Mouse (Mus musculus) forelimb bud, embryonic 11.5 days (tissue): ENCODE data around the gene Mybph.

Experiments used
- DNase-seq: peaks from one replicate; pipeline ENCODE4 v3.0.0-alpha.2; 2012; ENCODE audit warnings: low read depth, low spot score

Mybph gene

GRCm38 (mm10) chr1:134210179-134210755 lies 17.0 kb downstream of the Mybph start:
- DNase-seq = no peak

DNA sequence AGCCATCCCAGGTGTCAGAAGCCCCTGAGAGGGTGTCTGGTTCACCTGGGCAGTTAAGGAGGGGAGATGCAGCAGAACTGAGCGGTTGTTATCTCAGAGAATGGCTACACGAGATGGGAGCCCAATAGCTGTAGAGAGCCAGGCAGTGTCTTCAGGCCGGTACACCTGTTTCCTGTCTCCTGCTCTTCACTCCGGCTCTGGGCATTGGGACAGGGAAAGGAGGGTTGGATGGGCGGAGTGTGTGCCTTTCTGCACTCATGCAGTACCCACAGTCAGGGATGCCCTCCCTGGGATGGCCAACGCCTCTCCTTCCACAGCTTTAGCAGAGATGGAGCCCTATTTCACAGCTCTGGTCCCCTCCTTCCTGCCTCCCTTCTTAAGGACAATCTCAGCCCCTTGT lies 17.8 kb downstream of the Mybph start:
- no peak for DNase-seq

DNA sequence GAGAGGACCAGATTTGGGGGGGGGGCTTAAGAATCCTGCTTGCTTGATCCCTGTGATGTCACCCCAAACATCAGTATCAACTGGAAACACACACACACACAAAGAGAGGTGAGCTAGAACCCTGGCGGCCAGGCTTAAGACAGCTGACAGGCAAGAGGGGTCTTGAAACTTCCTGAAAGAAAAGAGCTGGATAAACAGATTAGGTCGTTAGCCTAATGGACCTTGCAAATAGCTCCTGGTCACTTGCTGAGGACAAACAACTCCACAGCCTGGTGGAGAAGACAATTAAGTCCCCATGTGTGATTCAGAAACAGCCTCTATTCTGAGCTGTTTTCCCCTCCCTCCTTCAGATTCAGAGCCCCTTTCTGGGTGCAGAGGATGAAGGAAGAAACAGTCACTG lies 18.4 kb downstream of the Mybph start:
- DNase-seq = no peak

- DNase-seq = no peak
These were observed 19.1 kb downstream of the Mybph start for GRCm38 (mm10) chr1:134212351-134212750.

GRCm38 (mm10) chr1:134213405-134213804 lies 20.2 kb downstream of the Mybph start:
- no peak for DNase-seq

GRCm38 (mm10) chr1:134215059-134215458 lies 21.8 kb downstream of the Mybph start:
- no peak for DNase-seq

DNA sequence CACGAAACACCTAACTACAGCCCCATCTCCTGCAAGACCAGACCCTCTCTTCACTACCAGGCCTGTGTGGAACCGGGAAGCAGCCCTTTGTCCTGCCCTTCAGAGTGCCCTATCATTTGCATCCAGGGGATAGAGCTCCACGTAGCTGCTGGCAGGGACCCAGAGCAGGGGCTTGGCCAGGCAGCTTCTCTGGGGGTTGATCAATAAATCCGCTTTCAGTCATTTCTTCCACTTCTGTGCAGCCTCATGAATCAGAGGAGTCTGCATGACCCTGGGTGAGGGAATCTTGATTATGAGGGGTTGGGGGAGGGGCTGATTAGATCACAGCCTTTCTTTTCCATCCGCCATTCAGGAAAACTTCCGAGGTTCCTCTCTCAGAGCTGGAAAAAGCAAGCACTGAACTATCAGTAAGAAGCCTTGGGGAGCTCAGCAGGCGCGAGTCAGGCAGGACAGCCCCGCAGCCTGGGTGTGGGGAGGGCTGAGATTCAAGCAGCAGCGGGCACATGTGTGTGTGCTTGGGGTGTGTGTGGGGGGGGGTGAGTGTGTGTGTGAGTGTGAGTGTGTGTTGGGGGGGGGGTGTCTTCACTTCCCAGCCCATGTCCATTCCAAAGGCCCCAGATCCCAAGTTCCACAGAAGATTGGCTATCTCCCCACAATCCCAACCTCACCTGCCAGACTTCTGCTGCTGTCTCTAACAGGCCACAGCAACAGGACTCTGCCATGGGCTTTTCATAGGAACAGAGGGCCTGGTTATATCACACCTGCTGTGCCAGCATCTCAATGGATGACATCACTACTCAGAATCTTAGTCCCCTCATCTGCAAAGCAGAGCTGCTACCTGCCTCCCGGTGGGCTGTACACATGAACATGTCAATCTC lies 22.7 kb downstream of the Mybph start:
- no peak for DNase-seq

GRCm38 (mm10) chr1:134216629-134216971 lies 23.4 kb downstream of the Mybph start:
- no peak for DNase-seq

DNA sequence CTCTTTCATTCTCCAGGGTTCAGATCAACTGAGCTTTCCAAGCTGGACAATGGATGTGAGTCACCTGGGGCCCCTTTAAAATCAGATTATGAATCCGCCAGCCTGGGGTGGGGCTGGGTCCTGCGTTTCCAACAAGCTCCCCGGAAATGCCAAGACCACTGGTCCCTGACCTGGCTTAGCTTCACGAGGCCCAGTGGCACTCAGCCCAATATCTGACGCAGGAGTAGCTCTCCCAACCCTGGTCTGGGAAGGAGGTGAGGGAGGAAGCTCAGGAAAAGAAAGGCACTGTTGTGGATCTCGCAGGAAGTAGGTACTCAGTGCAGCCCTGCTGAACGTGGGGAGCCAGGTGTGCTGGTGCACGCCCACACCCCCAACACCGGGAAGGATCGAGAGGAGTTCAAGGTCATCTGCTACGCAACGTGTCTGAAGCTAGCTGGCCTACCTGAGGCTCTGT lies 23.8 kb downstream of the Mybph start:
- no peak for DNase-seq

- DNase-seq = no peak
These were observed 24.7 kb downstream of the Mybph start for GRCm38 (mm10) chr1:134217942-134218341.

DNA sequence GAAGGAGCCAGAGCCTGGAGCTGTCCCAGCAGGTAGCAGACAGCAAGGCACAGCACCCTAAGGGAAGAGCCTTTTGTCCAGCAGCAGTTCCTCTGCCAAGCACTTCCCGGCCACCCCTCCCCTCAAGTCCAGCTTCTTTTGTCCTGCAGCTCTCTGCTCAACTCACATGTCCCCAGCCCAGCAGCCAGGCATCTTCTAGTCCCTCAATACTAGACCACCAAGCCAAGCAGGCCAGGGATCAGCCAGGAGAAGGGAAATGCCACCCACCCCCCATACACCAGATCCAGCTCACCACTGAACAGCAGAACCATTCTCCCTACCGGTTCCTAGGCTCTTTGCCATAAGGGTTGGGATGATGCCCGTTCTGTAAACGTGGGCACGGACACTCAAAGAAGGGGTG lies 26.4 kb downstream of the Mybph start:
- no peak for DNase-seq

DNA sequence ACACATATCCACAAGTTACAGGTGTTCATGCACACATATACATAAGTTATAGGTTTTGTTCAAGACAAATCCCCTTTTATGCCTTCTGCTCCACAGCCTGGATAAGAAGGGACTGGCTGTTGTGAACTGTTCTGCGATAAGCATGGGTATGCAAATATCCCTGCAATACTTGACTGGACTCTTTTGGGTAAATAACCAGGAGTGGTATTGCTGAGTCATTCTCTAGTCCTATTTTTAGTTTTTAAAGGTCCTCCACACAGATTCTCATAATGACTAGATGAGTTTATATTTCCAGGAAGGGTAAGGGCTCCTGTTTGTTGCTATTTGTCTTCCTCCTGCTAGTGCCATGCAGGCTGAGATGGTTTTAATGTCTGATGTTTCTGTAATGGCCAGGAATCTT lies 27.9 kb downstream of the Mybph start:
- no peak for DNase-seq

- DNase-seq = no peak
These were observed 29.1 kb downstream of the Mybph start for GRCm38 (mm10) chr1:134222122-134223055.

- DNase-seq = no peak
These were observed 31.5 kb downstream of the Mybph start for GRCm38 (mm10) chr1:134224649-134225227.

GRCm38 (mm10) chr1:134225375-134225774 lies 32.1 kb downstream of the Mybph start:
- DNase-seq = no peak

DNA sequence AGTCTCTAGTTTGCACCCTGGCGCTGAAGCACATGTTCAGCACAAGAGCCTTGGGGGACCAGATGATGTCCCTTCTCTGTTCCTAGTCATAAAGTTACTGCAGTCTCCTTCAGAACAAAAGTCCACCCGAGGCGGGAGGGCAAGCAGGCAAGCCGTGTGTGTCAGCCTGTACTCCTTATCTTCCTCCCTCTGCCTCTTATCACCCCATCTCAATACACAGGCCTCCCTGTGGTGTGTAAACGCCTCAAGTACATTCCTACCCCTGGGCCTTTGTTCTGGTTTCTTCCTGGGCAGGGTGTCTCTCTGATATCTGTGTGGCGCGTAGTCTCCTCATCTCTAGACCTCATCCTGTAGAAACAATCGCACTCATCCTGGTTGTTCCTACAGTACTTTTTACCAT lies 33.5 kb downstream of the Mybph start:
- no peak for DNase-seq

- DNase-seq = no peak
These were observed 36.7 kb downstream of the Mybph start for GRCm38 (mm10) chr1:134229806-134230575.

GRCm38 (mm10) chr1:134230638-134231228 lies 37.5 kb downstream of the Mybph start:
- no peak for DNase-seq

GRCm38 (mm10) chr1:134231270-134231669 lies 38.0 kb downstream of the Mybph start:
- DNase-seq = no peak

- no peak for DNase-seq
These were observed 38.4 kb downstream of the Mybph start for GRCm38 (mm10) chr1:134231681-134232080.

- DNase-seq = no peak
These were observed 39.1 kb downstream of the Mybph start for GRCm38 (mm10) chr1:134232326-134232725.
